Mouse (Mus musculus): Measurements from ENCODE around the gene Krtcap2. TPM values are rescaled to one million over a fixed set of nuclear protein-coding genes. Genes with fewer than 3 reads are reported as not detected.

The Krtcap2 gene
- total RNA-seq, 2 experiments from 2014 or later: 62.9 to 79.7 TPM

GRCm38 (mm10) chr3:89295685-89296230 is 50.0 kb downstream of the Krtcap2 start:
- intact Hi-C loops (cut with DNase I): no loop called here
- no peak for TF ChIP-seq CTCF (IDR thresholded peaks at IDR 0.05)
- Histone ChIP-seq H3K27ac (no peak overlapping the region), H3K4me3 (no peak overlapping the region)
- no peak for DNase-seq

GRCm38 (mm10) chr3:89296761-89297396 is 51.1 kb downstream of the Krtcap2 start:
- Histone ChIP-seq H3K27ac (no peak overlapping the region), H3K4me3 (no peak overlapping the region)
- TF ChIP-seq CTCF (IDR thresholded peaks at IDR 0.05): no peak
- DNase-seq: no peak
- intact Hi-C loops (cut with DNase I): no loop called here

- H3K27ac ChIP-seq: no peak overlapping the region
- TF ChIP-seq CTCF (IDR thresholded peaks at IDR 0.05): no peak
- intact Hi-C loops (cut with DNase I): no loop called here
- no peak overlapping the region for H3K4me3 ChIP-seq
- no peak for DNase-seq
These were observed 53.1 kb downstream of the Krtcap2 start for GRCm38 (mm10) chr3:89298908-89299307.

- H3K4me3 ChIP-seq: peak overlapping the region; percentile 64
- peak overlapping the region; percentile 38; the same call in 1 of the 2 replicates for H3K27ac ChIP-seq
- intact Hi-C loops (cut with DNase I): no loop called here
- TF ChIP-seq CTCF (IDR thresholded peaks at IDR 0.05): no peak
- no peak for DNase-seq
These were observed 53.7 kb downstream of the Krtcap2 start for GRCm38 (mm10) chr3:89299499-89299898.

Small RNA genes within 50 kb of the gene (microRNA-seq; reads per million reads assigned to microRNA genes)
- gene Mir92b: 13.0 reads per million, percentile 11 among the genes with 10 or more reads in this experiment

Other genes with a start within 250 kb of the Krtcap2 start
- gene Rusc1, start 152.7 kb upstream of the Krtcap2 start, total RNA-seq (2021): 10 to 100 TPM; 16.8 to 20.5 TPM
- gene Gm43738, start 144.9 kb upstream of the Krtcap2 start, total RNA-seq (2021): not detected
- 10 to 100 TPM; 24.8 to 28.8 TPM for gene Fdps, start 144.0 kb upstream of the Krtcap2 start, total RNA-seq (2021)
- gene Pklr, start 109.8 kb upstream of the Krtcap2 start, total RNA-seq (2021): not detected
- under 1 TPM; 0.31 to 0.43 TPM for gene Hcn3, start 85.8 kb upstream of the Krtcap2 start, total RNA-seq (2021)
- gene Clk2, start 81.2 kb upstream of the Krtcap2 start, total RNA-seq (2021): 10 to 100 TPM; 16.0 to 21.4 TPM
- 10 to 100 TPM; 37.7 to 39.0 TPM for gene Scamp3, start 68.5 kb upstream of the Krtcap2 start, total RNA-seq (2021)
- gene Fam189b, start 62.8 kb upstream of the Krtcap2 start, total RNA-seq (2021): 10 to 100 TPM; 15.8 to 17.2 TPM
- 10 to 100 TPM; 17.4 to 19.7 TPM for gene Gba, start 43.0 kb upstream of the Krtcap2 start, total RNA-seq (2021)
- 10 to 100 TPM in 1 of 2 experiments, 1 to 10 TPM in 1; 6.4 to 10.2 TPM for gene Thbs3, start 30.8 kb upstream of the Krtcap2 start, total RNA-seq (2021)
- 10 to 100 TPM; 40.7 to 51.4 TPM for gene Mtx1, start 18.9 kb upstream of the Krtcap2 start, total RNA-seq (2021)
- under 1 TPM; 0.13 to 0.22 TPM for gene Muc1, start 16.9 kb upstream of the Krtcap2 start, total RNA-seq (2021)
- gene Trim46, start 343 bp downstream of the Krtcap2 start, total RNA-seq (2021): under 1 TPM; 0.18 to 0.50 TPM
- 10 to 100 TPM; 16.4 to 26.9 TPM for gene Dpm3, start 13.4 kb downstream of the Krtcap2 start, total RNA-seq (2021)
- 1 to 10 TPM; 8.9 to 9.7 TPM for gene Slc50a1, start 24.6 kb downstream of the Krtcap2 start, total RNA-seq (2021)
- gene Efna1, start 35.2 kb downstream of the Krtcap2 start, total RNA-seq (2021): 10 to 100 TPM in 1 of 2 experiments, 1 to 10 TPM in 1; 7.9 to 13.1 TPM
- not detected for gene Efna3, start 77.0 kb downstream of the Krtcap2 start, total RNA-seq (2021)
- gene Efna4, start 92.1 kb downstream of the Krtcap2 start, total RNA-seq (2021): under 1 TPM; 0.15 to 0.20 TPM
- 10 to 100 TPM; 21.7 to 30.5 TPM for gene Adam15, start 104.0 kb downstream of the Krtcap2 start, total RNA-seq (2021)
- not detected for gene Dcst2, start 116.0 kb downstream of the Krtcap2 start, total RNA-seq (2021)
- not detected for gene Dcst1, start 119.3 kb downstream of the Krtcap2 start, total RNA-seq (2021)
- 10 to 100 TPM; 22.8 to 33.3 TPM for gene Zbtb7b, start 148.8 kb downstream of the Krtcap2 start, total RNA-seq (2021)
- 1 to 10 TPM in 1 of 2 experiments, under 1 TPM in 1; 0.41 to 2.1 TPM for gene Lenep, start 156.8 kb downstream of the Krtcap2 start, total RNA-seq (2021)
- 10 to 100 TPM; 40.8 to 56.4 TPM for gene Flad1, start 165.9 kb downstream of the Krtcap2 start, total RNA-seq (2021)
- gene Cks1b, start 172.4 kb downstream of the Krtcap2 start, total RNA-seq (2021): 1 to 10 TPM; 1.8 to 2.5 TPM
- 10 to 100 TPM; 15.0 to 17.2 TPM for gene Shc1, start 172.5 kb downstream of the Krtcap2 start, total RNA-seq (2021)
- gene Pygo2, start 184.2 kb downstream of the Krtcap2 start, total RNA-seq (2021): 10 to 100 TPM in 1 of 2 experiments, 1 to 10 TPM in 1; 9.5 to 10.1 TPM
- gene Pbxip1, start 190.7 kb downstream of the Krtcap2 start, total RNA-seq (2021): 100 to 1,000 TPM; 202 to 227 TPM
- 10 to 100 TPM in 1 of 2 experiments, 1 to 10 TPM in 1; 6.3 to 11.1 TPM for gene Pmvk, start 208.6 kb downstream of the Krtcap2 start, total RNA-seq (2021)